Mouse (Mus musculus) ES-Bruce4 (cell line): ENCODE data around the gene Nacc1. TPM values are rescaled to one million over a fixed set of nuclear protein-coding genes. Genes with fewer than 3 reads are reported as not detected.

Experiments
- H3K27ac ChIP-seq: 2 replicates; pipeline ENCODE4 v1.5.1; 2012; ENCODE audit warnings: low read length, inconsistent platforms; ENCODE audit not compliant: insufficient read depth
- H3K27me3 ChIP-seq: 2 replicates; pipeline ENCODE4 v1.6.1; 2012; ENCODE audit warnings: mild to moderate bottlenecking, low read length, inconsistent platforms; ENCODE audit not compliant: control insufficient read depth, poor library complexity, insufficient read depth, severe bottlenecking
- H3K36me3 ChIP-seq: 2 replicates; pipeline ENCODE4 v1.6.1; 2012; ENCODE audit warnings: inconsistent platforms, mild to moderate bottlenecking, low read length, moderate library complexity; ENCODE audit not compliant: control insufficient read depth, poor library complexity, insufficient read depth, severe bottlenecking
- H3K4me1 ChIP-seq: one replicate; pipeline ENCODE4 v1.8.1; 2011; ENCODE audit warnings: low read length; ENCODE audit not compliant: control insufficient read depth, insufficient read depth
- H3K4me3 ChIP-seq: 2 replicates; pipeline ENCODE4 v1.5.1; 2011; ENCODE audit warnings: low read depth, mild to moderate bottlenecking, low read length
- H3K9ac ChIP-seq: 2 replicates; pipeline ENCODE4 v1.6.1; 2012; ENCODE audit warnings: low read depth, mild to moderate bottlenecking, inconsistent platforms; ENCODE audit not compliant: poor library complexity, severe bottlenecking
- H3K9me3 ChIP-seq: replicated peaks from 2 replicates; pipeline ENCODE4 v1.6.1; 2012; ENCODE audit warnings: mild to moderate bottlenecking, low read length, inconsistent platforms; ENCODE audit not compliant: control insufficient read depth, poor library complexity, insufficient read depth, severe bottlenecking
- CTCF ChIP-seq: IDR thresholded peaks from one replicate; pipeline ENCODE4 v1.8.1; 2011; ENCODE audit warnings: low read depth, low read length
- EP300 ChIP-seq: IDR thresholded peaks from 2 replicates; pipeline ENCODE4 v1.6.1; 2011; ENCODE audit warnings: low read depth, low read length; ENCODE audit not compliant: insufficient read depth
- POLR2A ChIP-seq: IDR thresholded peaks from one replicate; pipeline ENCODE4 v1.8.1; 2011; ENCODE audit warnings: low read length; ENCODE audit not compliant: insufficient read depth
- polyA plus RNA-seq: library from polyadenylated mRNA; stranded (reverse); fragments of >200 nt; gene quantifications from 2 replicates; pipeline ENCODE4 v1.2.4, GENCODE M21; 2011; ENCODE audit warnings: low read depth; ENCODE audit not compliant: missing spikeins, insufficient read depth, insufficient read length

Nacc1 gene
- polyA plus RNA-seq, 1 experiment: 89.7 TPM

GRCm38 (mm10) chr8:84658951-84659350, 28.7 kb downstream of the Nacc1 start:
- Histone ChIP-seq H3K9ac (peak overlapping the region; percentile 94; the same call in 1 of the 2 replicates), H3K27ac (peak overlapping the region; percentile 99)

GRCm38 (mm10) chr8:84657680-84658079, 30.0 kb downstream of the Nacc1 start:
- H3K9me3 ChIP-seq: no peaks in the 10 kb centered on the region
- H3K4me3 ChIP-seq: no peak overlapping the region
- no peaks in the 10 kb centered on the region for H3K4me1 ChIP-seq
- peak overlapping the region; percentile 98 for H3K9ac ChIP-seq
- TF ChIP-seq CTCF (no peak), EP300 (no peak), POLR2A (no peak)
- peaks cover 28% of the 10 kb centered on the region for H3K36me3 ChIP-seq
- no peaks in the 10 kb centered on the region for H3K27me3 ChIP-seq
- peak overlapping the region; percentile 97 for H3K27ac ChIP-seq

More at GRCm38 (mm10) chr8:84658951-84659350, 28.7 kb downstream of the Nacc1 start:
- Histone ChIP-seq H3K27me3 (no peaks in the 10 kb centered on the region), H3K4me1 (no peaks in the 10 kb centered on the region), H3K36me3 (peaks cover 28% of the 10 kb centered on the region), H3K4me3 (no peak overlapping the region), H3K9me3 (no peaks in the 10 kb centered on the region)
- TF ChIP-seq EP300: no peak
- no peak for TF ChIP-seq CTCF
- TF ChIP-seq POLR2A: no peak

- H3K4me1 ChIP-seq: no peaks in the 10 kb centered on the region
- no peaks in the 10 kb centered on the region for H3K27me3 ChIP-seq
- peak overlapping the region; percentile 98 for H3K9ac ChIP-seq
- TF ChIP-seq EP300: no peak
- H3K9me3 ChIP-seq: no peaks in the 10 kb centered on the region
- H3K4me3 ChIP-seq: peak overlapping the region; percentile 90
- H3K36me3 ChIP-seq: peaks cover 28% of the 10 kb centered on the region
- H3K27ac ChIP-seq: peak overlapping the region; percentile 97
Measured at GRCm38 (mm10) chr8:84657203-84657602, 30.5 kb downstream of the Nacc1 start.

GRCm38 (mm10) chr8:84656641-84657126, 31.0 kb downstream of the Nacc1 start:
- Histone ChIP-seq H3K9ac (peak overlapping the region; percentile 98), H3K27ac (peak overlapping the region; percentile 97), H3K36me3 (peaks cover 25% of the 10 kb centered on the region), H3K4me3 (peak overlapping the region; percentile 90), H3K27me3 (no peaks in the 10 kb centered on the region), H3K4me1 (no peaks in the 10 kb centered on the region), H3K9me3 (no peaks in the 10 kb centered on the region)
- TF ChIP-seq POLR2A (no peak), EP300 (peak; percentile 86), CTCF (no peak)

- TF ChIP-seq CTCF: no peak
- TF ChIP-seq POLR2A: no peak
- TF ChIP-seq EP300: no peak
- no peaks in the 10 kb centered on the region for H3K27me3 ChIP-seq
- H3K9me3 ChIP-seq: no peaks in the 10 kb centered on the region
- peak overlapping the region; percentile 90 for H3K4me3 ChIP-seq
- peak overlapping the region; percentile 97 for H3K27ac ChIP-seq
- peak overlapping the region; percentile 98 for H3K9ac ChIP-seq
- H3K4me1 ChIP-seq: peaks cover 2% of the 10 kb centered on the region
- peaks cover 21% of the 10 kb centered on the region for H3K36me3 ChIP-seq
Measured at GRCm38 (mm10) chr8:84656191-84656525, 31.5 kb downstream of the Nacc1 start.

GRCm38 (mm10) chr8:84655336-84656190, 32.1 kb downstream of the Nacc1 start:
- H3K27ac ChIP-seq: peak overlapping the region; percentile 98
- H3K9ac ChIP-seq: peak overlapping the region; percentile 98
- H3K27me3 ChIP-seq: no peaks in the 10 kb centered on the region
- H3K9me3 ChIP-seq: no peaks in the 10 kb centered on the region
- peak; percentile 84 for TF ChIP-seq EP300
- TF ChIP-seq POLR2A: no peak
- TF ChIP-seq CTCF: no peak
- H3K4me1 ChIP-seq: peaks cover 3% of the 10 kb centered on the region
- peaks cover 17% of the 10 kb centered on the region for H3K36me3 ChIP-seq
- peak overlapping the region; percentile 90 for H3K4me3 ChIP-seq
